Mouse (Mus musculus): ENCODE measurements around the gene Mbip. TPM values are rescaled to one million over a fixed set of nuclear protein-coding genes. Genes with fewer than 3 reads are reported as not detected.
A peak's percentile ranks its signal among the peaks of the same experiment; 100 is the strongest.

Gene Mbip
- total and polyA plus RNA-seq, 2 experiments from 2014 or later, result 34.4 to 42.0 TPM

DNA sequence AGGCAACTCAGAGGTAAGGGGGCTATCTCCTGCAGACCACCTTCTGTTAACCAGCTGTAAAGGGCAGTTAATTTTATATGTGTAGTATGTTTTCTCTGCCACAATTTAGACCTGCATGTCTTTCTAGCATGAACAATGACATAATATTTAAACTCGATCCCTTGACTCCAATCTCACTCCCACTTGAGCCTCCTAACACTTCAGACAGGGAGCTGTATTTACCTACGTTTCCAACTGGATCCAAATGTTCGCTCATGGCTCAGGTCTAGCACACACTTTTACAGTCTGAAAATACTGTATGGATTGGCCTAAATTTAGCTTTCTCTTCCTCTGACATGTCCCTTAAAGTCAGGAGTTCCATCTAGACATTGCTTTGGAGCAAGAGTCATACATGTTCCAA is 13.2 kb downstream of the Mbip start:
- no peak for DNase-seq (ENCODE audit: low spot score)
- H3K9ac ChIP-seq (replicated peaks; ENCODE audit: low read length), result no peak overlapping the region
- H3K27ac ChIP-seq, result no peak overlapping the region
- no peaks in the 10 kb centered on the region for H3K4me1 ChIP-seq (ENCODE audit: insufficient read depth, low read length)
- ATAC-seq, result no peak
- no peak overlapping the region for H3K4me2 ChIP-seq (ENCODE audit: low read depth, low read length)
- H3K9me3 ChIP-seq (ENCODE audit: low read length), result no peaks in the 10 kb centered on the region
- H3K4me3 ChIP-seq (ENCODE audit: low read length), result no peak overlapping the region
- H3K27me3 ChIP-seq (ENCODE audit: insufficient read depth, low read length), result no peaks in the 10 kb centered on the region
- no peak for TF ChIP-seq CTCF (IDR thresholded peaks at IDR 0.05; ENCODE audit: low read depth)
- WGBS, result 96% methylated on average over 3 of the region's 3 CpGs
- H3K36me3 ChIP-seq (ENCODE audit: insufficient read depth, low read length), result peaks cover 48% of the 10 kb centered on the region

DNA sequence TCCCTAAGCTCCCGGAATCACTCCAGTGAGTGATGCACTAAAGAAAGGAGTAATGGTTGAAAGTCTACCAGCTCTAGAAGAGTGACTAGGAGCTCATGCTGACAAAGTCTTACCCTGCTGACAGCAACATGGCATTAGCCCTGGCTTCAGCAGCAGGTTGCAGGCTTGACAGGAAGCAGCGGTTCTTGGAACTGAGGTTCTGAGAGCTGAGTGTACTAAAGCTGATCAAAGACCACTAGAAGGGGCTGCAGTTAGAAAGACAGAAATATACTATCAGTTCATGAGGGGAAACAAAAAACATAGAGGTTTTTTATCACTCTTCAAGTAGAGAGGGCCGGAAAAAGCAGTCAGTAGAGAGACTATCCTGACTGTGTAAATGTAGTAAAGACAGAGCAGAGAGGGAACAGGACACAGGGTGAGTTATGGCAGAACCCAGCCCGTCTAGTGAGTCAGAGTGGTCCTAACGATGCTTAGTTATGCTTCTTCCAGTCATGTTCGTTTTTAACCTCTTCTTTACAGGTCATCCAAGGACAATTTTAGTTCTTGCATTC is 18.2 kb downstream of the Mbip start:
- DNase-seq (ENCODE audit: low spot score) (no peak), ATAC-seq (no peak)
- 93% methylated on average over 6 of the region's 6 CpGs for WGBS
- Histone ChIP-seq H3K27ac (no peak overlapping the region), H3K36me3 (ENCODE audit: insufficient read depth, low read length) (peaks cover 31% of the 10 kb centered on the region), H3K9ac (replicated peaks; ENCODE audit: low read length) (no peak overlapping the region), H3K4me1 (ENCODE audit: insufficient read depth, low read length) (no peaks in the 10 kb centered on the region), H3K27me3 (ENCODE audit: insufficient read depth, low read length) (no peaks in the 10 kb centered on the region), H3K4me2 (ENCODE audit: low read depth, low read length) (no peak overlapping the region), H3K9me3 (ENCODE audit: low read length) (no peaks in the 10 kb centered on the region), H3K4me3 (ENCODE audit: low read length) (no peak overlapping the region)
- TF ChIP-seq CTCF (IDR thresholded peaks at IDR 0.05; ENCODE audit: low read depth), result no peak

DNA sequence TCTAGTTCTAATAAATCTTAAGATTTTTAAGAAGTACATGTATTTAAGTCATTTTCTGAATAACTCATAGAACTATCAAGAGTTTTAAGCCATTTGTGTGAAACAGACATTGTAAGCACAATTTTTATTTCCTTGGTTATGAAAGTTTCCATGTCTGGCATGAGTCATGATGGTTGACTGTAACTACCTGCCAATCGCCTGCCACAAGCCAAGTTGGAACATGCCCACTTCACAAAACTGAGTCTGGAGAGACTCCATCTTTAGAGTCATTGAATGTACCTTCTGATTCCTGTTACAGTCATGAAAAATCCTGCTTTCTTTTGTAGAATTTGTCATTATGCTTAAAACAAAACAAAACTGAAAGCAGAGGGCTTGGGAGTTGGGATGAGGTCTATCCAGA is 19.8 kb downstream of the Mbip start:
- Histone ChIP-seq H3K4me3 (ENCODE audit: low read length) (no peak overlapping the region), H3K27ac (no peak overlapping the region), H3K4me2 (ENCODE audit: low read depth, low read length) (no peak overlapping the region), H3K36me3 (ENCODE audit: insufficient read depth, low read length) (peaks cover 28% of the 10 kb centered on the region), H3K9ac (replicated peaks; ENCODE audit: low read length) (no peak overlapping the region), H3K27me3 (ENCODE audit: insufficient read depth, low read length) (no peaks in the 10 kb centered on the region), H3K4me1 (ENCODE audit: insufficient read depth, low read length) (no peaks in the 10 kb centered on the region), H3K9me3 (ENCODE audit: low read length) (no peaks in the 10 kb centered on the region)
- no peak for TF ChIP-seq CTCF (IDR thresholded peaks at IDR 0.05; ENCODE audit: low read depth)
- 91% methylated on average over 1 of the region's 1 CpGs for WGBS
- no peak for DNase-seq (ENCODE audit: low spot score)
- ATAC-seq, result no peak

DNA sequence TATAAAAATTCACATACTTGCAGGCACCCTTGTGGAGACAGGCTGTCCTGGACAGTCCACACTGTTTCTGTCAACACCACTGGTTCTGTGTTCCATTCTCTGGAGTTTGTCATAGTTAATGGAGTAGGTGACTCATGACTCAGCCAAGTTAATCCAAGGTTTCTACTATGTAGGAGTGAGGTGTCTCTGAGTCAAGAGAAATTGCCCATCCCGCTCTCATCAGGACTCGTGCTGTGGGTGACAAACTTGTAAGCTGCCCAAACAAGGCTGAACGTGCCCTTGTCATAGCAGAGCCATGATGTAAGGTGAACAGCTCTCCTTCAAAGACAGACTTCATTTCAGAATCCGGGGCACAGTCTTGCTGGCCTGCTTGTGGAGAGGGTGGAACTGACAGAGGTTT is 26.8 kb downstream of the Mbip start:
- ATAC-seq (no peak), DNase-seq (ENCODE audit: low spot score) (no peak)
- H3K4me2 ChIP-seq (ENCODE audit: low read depth, low read length), result no peak overlapping the region
- H3K4me3 ChIP-seq (ENCODE audit: low read length), result no peak overlapping the region
- H3K4me1 ChIP-seq (ENCODE audit: insufficient read depth, low read length), result no peaks in the 10 kb centered on the region
- 91% methylated on average over 4 of the region's 4 CpGs for WGBS
- H3K36me3 ChIP-seq (ENCODE audit: insufficient read depth, low read length), result no peaks in the 10 kb centered on the region
- TF ChIP-seq CTCF (IDR thresholded peaks at IDR 0.05; ENCODE audit: low read depth), result no peak
- H3K9ac ChIP-seq (replicated peaks; ENCODE audit: low read length), result no peak overlapping the region
- H3K27ac ChIP-seq, result no peak overlapping the region
- 0 out of 2 replicates have a peak, but pooled peaks cover under 1% of the 10 kb centered on the region for H3K9me3 ChIP-seq (ENCODE audit: low read length)
- H3K27me3 ChIP-seq (ENCODE audit: insufficient read depth, low read length), result no peaks in the 10 kb centered on the region

DNA sequence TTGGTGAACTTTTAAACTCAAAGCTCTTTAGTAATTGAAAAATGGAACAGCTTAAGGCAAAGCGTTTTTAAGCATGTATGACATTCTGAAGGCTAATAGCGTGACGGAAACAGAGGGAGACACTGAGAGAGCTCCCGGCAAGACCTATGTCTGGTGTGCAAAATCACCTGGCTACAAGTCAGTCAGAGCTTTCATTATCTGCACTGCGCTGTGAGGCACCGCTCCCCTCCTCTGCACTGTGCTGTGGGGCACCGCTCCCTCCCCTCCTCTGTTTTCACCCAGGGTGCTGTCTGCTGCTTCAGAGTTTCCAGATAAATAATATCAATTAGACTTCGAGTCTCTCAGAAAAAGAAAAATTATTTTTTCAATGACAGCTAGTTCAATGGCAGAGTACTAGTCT is 27.6 kb downstream of the Mbip start:
- 72% methylated on average over 8 of the region's 8 CpGs for WGBS
- DNase-seq (ENCODE audit: low spot score) (no peak), ATAC-seq (no peak)
- H3K4me3 ChIP-seq (ENCODE audit: low read length), result no peak overlapping the region
- no peak overlapping the region for H3K27ac ChIP-seq
- TF ChIP-seq CTCF (IDR thresholded peaks at IDR 0.05; ENCODE audit: low read depth), result no peak
- 0 out of 2 replicates have a peak, but pooled peaks cover 2% of the 10 kb centered on the region for H3K9me3 ChIP-seq (ENCODE audit: low read length)
- H3K9ac ChIP-seq (replicated peaks; ENCODE audit: low read length), result no peak overlapping the region
- H3K27me3 ChIP-seq (ENCODE audit: insufficient read depth, low read length), result no peaks in the 10 kb centered on the region
- no peaks in the 10 kb centered on the region for H3K4me1 ChIP-seq (ENCODE audit: insufficient read depth, low read length)
- H3K4me2 ChIP-seq (ENCODE audit: low read depth, low read length), result no peak overlapping the region
- H3K36me3 ChIP-seq (ENCODE audit: insufficient read depth, low read length), result no peaks in the 10 kb centered on the region

DNA sequence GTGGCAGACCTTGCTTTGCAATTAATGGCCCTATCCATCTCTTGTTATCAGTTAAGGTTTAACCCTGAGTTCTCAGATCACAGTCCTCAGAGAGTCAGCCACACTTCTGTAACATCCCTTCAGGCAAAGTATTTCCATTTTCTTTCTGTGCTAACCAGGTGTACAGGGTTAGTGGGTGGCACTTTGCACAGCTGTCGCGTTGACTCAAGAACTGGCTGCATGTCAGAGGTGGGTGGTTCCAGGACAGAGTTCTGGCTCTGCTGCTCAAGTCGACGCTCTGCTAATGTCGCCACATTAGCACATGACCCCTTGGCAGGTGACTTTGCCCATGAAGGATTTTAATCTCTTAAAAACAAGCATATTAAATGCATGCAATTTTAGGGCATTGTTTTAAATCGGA is 39.9 kb downstream of the Mbip start:
- no peaks in the 10 kb centered on the region for H3K9me3 ChIP-seq (ENCODE audit: low read length)
- no peaks in the 10 kb centered on the region for H3K4me1 ChIP-seq (ENCODE audit: insufficient read depth, low read length)
- no peak for DNase-seq (ENCODE audit: low spot score)
- TF ChIP-seq CTCF (IDR thresholded peaks at IDR 0.05; ENCODE audit: low read depth), result no peak
- H3K36me3 ChIP-seq (ENCODE audit: insufficient read depth, low read length), result no peaks in the 10 kb centered on the region
- no peaks in the 10 kb centered on the region for H3K27me3 ChIP-seq (ENCODE audit: insufficient read depth, low read length)
- no peak overlapping the region for H3K27ac ChIP-seq
- no peak for ATAC-seq
- H3K4me2 ChIP-seq (ENCODE audit: low read depth, low read length), result no peak overlapping the region
- H3K4me3 ChIP-seq (ENCODE audit: low read length), result no peak overlapping the region
- 71% methylated on average over 6 of the region's 6 CpGs for WGBS
- no peak overlapping the region for H3K9ac ChIP-seq (replicated peaks; ENCODE audit: low read length)

DNA sequence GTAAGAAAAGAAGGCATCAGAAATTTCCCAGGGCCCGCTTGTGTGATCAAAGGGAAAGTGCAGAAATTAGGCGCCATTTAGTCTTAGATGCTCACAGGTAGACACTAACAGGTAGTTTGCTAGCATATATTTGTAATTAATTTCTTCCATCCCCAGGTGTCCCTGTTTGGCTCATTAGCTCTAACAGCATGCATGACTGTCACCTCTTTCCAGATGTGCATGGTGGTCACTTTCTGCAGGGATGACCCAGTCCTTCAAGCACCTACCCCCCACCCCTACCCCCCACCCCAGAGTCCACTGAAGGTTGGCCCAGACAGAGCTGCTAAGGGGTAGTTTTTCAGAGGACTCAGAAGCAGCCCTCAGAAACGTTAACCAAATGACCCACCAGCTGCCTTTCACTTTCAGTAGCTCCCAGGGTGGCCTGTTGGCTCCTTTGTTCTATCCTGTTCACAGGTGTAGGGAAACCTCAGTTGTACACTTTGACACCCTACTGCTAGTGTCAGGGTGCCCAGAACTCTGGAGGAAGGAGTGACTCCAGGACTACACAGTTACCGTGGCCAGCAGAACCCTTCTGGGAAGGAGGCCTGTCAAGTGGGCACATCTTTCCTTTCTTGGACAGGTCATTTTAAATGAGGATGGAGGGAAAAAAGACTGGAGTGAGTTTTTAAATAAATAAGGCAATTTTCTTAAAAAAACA is 43.2 kb downstream of the Mbip start:
- H3K4me2 ChIP-seq (ENCODE audit: low read depth, low read length), result peak overlapping the region; percentile 76
- H3K27ac ChIP-seq, result no peak overlapping the region
- peak overlapping the region; percentile 38 for H3K4me3 ChIP-seq (ENCODE audit: low read length)
- H3K4me1 ChIP-seq (ENCODE audit: insufficient read depth, low read length), result no peaks in the 10 kb centered on the region; the same call in 1 of the 2 replicates
- peak overlapping the region; percentile 43; the same call in 1 of the 2 replicates for H3K9ac ChIP-seq (replicated peaks; ENCODE audit: low read length)
- DNase-seq (ENCODE audit: low spot score) (no peak), ATAC-seq (0 out of 2 replicates have a peak, but pooled peaks have one; percentile 45)
- no peak for TF ChIP-seq CTCF (IDR thresholded peaks at IDR 0.05; ENCODE audit: low read depth)
- no peaks in the 10 kb centered on the region for H3K36me3 ChIP-seq (ENCODE audit: insufficient read depth, low read length)
- WGBS, result 39% methylated on average over 4 of the region's 4 CpGs
- H3K9me3 ChIP-seq (ENCODE audit: low read length), result no peaks in the 10 kb centered on the region
- no peaks in the 10 kb centered on the region for H3K27me3 ChIP-seq (ENCODE audit: insufficient read depth, low read length)

All from hindbrain, postnatal 0 days (tissue).